Mouse (Mus musculus) stomach, postnatal 0 days (tissue): ENCODE results near the gene Ano1.

Source experiments
- CTCF ChIP-seq: IDR thresholded peaks from 2 replicates; pipeline ENCODE4 v1.5.1; 2016; ENCODE audit warnings: antibody characterized with exemption, low read depth, mild to moderate bottlenecking, moderate library complexity
- EP300 ChIP-seq: optimal IDR thresholded peaks from 2 replicates; pipeline ENCODE3; 2016; ENCODE audit warnings: antibody characterized with exemption

DNA sequence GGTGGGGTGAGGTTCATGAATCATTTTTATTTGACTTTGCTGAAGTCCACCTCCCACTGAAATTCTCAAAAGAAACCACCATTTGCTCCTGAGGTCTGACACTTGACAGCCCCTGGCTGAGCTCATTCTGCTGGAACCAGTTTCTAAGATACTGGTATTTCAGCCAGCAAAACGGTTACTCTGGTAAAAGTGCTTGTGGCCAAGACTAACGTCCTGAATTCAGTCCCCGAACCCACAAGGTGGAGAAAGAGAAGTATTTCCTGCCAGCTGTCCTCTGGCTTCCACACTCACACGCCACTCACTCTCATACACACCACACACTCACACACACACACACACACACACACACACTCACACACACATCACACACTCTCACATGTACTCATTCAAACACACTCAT is 26.0 kb upstream of the Ano1 start:
- TF ChIP-seq EP300 (no peak), CTCF (no peak)
